Mouse (Mus musculus) regulatory T cell (primary cell): ENCODE data around the gene Spats2l.

Source experiments
- in situ Hi-C: fragments of 300-600 bp; cut with MboI, MseI; formaldehyde crosslinking; loops from one replicate; pipeline ENCODE4 v1.15.1; 2025; ENCODE audit warnings: high pct_unique_total_duplicates

The Spats2l gene

DNA sequence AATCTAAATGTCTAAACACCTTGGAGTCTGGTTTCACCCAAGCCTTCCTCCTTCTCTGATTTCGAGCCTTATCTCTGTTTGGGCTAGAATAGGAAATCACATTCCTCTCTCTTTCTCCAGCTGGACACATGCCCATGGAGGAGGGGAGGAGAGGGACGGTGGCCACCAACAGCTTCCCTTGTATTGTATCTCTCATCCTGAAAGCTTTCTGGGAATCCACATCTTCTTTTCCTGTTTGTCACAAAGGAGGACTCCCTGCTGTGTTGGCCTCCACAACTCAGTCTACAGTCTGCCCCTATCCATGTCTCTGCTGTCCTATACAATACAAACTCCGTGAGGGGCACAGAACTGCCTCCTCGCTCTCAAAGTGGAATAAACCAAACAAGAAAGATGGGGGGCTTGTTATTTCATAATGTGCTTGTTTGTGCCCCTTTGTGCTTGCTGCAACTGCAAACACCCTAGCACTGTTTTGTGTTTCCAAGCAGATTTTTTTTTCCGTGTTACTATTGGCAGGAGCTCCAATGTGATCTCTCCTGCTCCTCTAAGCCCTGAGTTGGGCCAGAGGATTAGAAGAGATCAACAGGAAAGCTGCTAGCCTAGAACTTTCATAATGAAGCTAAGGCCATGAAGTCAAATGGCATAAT, 116.4 kb downstream of the Spats2l start:
- in situ Hi-C loops = no loop called here

DNA sequence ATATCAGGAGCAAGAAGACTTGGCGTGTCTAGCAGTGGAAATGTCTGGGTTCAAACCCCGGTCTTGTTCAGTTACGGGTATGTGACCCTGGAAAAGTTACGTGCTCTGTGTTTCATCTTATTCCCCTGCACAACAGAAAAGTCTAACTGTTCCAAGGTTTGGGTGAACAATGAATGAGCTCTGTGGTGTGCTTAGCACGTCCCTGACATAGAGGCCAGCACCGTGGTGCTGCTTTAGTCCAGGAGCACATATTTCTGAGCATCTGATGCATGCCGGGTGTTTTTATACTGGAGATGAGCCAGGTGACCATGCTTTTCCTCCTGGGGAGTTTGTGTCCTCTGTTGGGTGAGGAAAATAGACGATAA, 116.9 kb downstream of the Spats2l start:
- in situ Hi-C loops = no loop called here

DNA sequence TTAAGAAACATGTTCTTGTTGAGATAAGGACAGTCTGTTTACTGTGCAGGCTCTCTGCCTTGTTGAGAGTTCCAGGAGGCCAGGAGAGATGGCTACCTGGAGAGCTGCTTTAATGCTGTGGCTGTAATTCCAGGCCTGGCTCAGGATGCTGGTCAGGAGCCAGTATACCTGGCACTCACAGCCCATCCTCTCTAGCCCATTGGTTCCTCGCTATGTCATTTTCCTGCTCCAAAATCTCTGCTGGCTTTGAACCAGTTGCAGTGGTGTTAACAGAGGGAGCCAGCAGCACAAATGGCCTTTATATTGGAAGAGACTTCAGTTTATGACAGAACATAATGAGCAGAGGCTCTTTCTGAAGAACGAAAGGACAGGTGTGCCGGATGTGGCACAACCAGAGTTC, 127.5 kb downstream of the Spats2l start:
- in situ Hi-C loops = no loop called here

DNA sequence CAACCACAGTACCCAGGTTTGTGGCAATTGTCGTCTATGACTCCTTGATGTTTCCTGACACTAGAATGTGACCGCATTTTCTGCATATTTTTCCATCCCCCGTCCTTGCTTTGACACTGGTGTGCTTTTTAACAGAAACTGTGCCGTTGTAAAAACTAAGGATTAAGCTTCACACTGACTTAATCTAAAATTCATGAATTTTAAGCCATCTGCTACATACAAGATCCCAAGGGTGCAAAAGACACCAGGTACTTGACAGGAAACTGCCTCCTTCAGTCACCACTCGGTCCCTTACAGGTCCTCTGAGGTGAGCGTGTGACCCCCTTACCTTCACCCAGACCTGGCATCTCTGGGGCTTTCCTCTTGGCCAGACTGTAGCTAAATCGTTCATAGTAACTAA, 129.8 kb downstream of the Spats2l start:
- in situ Hi-C loops = no loop called here

DNA sequence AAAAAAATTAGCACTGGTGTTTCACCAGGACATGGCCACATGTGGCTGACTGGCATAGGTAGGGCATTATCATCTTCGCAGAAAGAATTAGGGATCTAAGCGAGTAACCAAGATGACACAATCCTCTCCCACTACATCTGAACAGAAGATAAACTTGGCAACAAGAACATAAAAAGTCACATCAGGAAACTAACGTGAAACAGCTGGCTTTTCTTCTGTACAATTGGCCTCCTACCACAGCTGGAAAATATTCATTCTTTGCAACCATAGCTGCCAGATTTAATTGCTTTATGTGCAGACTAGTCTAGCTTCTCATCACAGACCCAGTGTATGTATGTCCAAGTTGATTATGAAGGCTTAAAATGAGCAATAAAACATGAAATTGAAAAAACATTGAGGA, 131.9 kb downstream of the Spats2l start:
- in situ Hi-C loops = no loop called here

DNA sequence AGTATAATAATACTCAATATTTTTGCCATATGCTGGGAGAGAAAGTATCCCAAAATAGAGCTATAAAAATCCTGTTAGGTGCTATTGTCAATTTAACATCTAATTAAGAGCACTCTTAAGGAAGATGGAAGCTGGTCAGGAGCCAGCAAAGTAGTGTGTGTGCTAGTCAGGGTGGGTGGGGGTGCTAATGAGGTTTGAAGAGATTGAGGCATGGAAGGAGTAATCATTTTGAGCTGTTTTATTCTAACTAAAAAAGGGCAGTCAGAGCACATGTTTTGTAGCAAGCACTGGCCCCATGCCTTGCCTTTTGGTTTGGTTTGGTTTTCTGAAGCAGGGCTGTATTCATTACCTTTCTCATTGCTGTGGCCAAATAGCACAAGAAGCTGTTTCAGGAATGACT, 132.3 kb downstream of the Spats2l start:
- in situ Hi-C loops = no loop called here

DNA sequence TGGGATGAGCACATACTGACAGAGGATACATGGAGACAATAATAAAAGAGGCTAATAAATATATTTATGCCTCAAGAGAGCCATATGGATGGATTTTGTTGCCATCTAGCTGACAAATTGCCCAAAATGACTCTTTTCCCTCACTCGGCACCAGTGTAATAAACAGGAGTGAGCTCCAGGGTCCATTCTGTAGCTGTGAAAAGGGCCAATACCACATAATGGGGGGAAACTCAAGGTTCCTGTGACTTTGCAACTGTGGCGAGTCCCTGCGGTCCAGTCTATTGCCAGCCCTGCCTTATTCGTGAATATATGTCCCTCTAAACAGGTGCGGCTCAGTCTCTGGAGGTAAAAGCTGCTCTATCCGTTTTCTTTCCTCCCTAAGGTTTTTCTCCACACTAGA, 137.6 kb downstream of the Spats2l start:
- in situ Hi-C loops = no loop called here

DNA sequence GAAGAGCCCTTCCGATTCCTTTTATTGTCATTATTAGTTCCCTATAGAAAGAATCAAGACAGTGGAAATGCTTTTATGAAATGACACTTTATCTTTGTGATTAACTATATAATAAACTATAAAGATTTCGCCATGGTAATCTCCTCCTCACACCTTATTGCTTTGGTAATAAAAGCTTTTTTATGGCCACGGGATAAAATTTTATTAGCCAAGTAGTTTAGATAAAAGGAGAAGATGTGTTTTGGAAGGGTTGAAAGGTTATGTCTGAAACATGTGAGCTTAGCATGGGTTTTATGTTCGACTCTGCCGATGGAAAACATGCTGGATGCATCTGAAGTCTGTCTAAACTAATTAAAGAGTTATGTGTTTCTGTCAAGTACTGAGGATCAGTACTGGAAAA, 143.4 kb downstream of the Spats2l start:
- in situ Hi-C loops = no loop called here

DNA sequence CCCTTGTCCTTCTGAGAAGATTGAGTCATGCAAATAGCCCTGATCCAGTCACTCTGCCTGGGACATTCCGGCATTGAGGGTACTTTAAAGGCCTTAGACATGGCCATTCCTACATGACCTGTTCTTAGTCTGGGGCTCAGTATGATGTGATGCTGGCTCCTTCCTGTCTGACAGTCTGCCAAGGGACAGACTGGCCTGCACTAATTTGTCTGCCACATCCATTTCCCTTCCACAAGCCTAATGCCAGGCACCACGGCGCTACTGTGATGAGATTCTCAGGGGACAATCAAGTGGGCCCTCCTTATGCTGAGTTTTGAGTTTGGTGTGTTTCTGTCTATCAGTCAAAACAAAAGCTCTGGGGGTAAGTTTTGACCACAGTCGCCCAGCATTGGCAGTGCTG, 144.6 kb downstream of the Spats2l start:
- in situ Hi-C loops = no loop called here

DNA sequence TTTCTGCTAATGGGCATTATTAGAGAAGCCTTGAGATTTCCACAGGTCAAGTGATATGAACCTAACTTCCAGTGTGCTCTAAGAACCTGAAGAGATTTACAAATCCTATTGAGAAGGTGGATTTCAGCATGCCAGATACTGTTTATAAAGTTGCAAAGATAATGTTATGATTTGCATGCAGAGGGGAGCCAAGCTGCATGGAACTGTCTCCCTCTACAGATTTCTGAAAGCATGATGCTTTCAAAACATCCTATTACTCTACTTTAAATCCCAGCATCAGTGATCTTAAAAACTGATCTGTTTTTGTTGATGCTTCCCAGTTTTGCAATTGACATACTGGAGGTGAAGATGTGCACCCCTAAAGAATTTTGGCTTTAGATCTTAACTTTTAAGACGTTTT, 160.3 kb downstream of the Spats2l start:
- in situ Hi-C loops = no loop called here

DNA sequence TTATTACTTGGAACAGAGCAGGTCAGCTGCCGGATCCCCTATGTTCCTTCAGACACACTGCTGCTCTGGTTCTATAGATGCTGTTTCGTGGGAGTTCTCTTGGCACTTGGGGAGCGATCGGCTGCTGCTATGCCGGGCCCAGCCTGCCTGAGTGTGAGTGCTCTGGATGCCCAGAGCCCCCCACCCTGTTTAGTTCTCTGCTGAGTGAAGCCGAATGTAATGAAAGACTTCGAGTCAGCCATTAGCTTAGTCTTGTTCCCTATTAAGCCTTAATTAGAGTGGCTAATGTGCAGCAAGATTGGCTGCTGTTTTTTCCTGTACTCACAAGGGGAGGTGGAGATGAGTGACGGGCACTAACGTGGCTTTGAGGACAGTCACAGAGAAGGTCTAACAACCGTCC, 166.7 kb downstream of the Spats2l start:
- in situ Hi-C loops = no loop called here

DNA sequence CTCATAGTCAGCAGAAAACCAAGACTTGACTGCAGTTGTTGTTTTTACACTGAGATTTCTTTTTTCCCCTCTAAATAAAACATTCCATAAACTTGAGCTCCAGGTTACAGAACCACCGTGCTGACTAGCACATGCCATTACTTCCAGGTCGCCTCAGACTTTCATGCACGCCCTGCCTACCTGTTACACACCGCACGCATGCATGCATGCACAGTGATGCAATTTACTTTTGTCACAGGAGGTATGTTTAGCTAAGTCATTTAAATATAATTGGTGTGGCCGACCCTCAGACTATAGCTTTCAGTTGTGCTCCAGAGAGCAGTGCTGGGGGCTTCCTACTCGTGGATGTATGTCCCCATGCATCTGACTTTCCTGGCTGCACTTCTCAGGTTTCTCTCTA, 167.1 kb downstream of the Spats2l start:
- in situ Hi-C loops = no loop called here

DNA sequence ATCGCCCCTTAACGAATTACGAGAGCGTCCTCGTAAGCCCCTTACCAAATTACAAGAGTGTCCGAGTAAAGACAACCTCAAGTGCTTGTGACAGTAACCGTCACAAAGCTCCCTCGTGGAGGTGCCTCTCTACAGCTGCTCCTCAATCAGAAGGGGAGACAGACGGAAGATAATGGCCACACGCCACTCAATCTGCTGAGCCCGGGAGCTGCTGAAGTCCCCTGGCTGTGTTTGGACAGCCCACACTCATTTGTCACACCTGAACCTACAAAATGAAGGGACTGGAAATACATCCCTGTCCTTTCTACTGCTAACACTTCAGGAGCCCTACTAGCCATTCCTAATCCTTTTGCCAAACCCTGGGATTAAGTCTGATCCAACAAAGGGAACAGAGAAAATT, 167.8 kb downstream of the Spats2l start:
- in situ Hi-C loops = no loop called here

DNA sequence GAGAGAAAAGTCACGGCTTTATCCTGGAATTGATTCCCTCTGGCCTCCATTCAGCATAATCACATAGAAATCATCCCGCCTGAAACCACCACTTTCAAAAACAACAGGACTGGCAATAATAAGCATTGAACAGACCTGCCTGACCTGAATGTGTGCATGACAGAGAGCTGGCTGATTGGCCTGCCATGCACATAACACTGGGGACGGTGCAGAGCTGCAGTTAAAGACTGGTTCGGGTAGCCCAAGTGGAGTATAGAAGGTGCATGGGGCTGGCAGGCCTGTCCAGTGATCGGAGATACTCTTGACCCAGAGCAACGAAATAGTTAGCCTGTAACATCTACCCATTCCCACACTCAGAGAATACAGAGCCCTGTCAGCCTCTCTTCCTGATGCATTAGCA, 168.3 kb downstream of the Spats2l start:
- in situ Hi-C loops = no loop called here

DNA sequence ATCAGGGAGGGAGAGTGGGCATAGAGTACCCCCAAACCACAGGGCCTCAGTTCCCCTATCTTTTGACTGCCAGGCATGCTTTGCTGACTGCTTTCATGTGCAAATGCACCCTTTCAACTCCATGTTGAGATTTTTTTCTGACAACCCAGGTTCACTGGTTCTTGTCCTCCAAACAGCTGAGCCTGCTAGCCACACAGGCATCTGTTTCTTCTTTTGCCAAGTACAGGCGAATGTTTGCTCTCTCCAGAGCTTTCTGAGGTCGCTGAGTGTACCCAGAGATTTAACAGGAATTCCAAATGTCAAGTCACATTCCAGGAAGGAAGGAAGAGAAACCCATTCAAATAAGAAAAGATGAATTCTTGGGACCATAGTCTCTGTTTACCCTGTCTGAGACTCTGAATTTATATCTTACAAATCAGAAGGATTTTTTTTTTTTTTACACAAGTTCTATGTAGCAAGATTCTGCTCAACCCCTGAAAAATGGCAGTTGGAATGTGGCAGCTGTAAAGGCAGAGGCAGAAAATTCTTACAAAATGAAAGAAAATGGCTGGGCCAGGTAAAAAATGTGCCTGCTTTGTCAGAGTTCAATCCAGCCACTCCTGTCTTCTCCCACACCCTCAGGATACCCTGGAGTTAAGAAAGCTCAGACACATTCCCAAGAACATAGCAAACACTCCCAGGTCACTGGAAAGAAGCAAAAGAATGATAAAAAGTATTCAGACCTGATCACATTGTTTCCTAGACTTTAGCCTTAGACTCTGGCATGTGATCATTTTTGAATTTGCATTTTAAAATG, 173.8 kb downstream of the Spats2l start:
- in situ Hi-C loops = loop anchor here (5.0 kb wide), 1 partner anchor 525 kb away; no protein-coding TSS in a partner anchor

DNA sequence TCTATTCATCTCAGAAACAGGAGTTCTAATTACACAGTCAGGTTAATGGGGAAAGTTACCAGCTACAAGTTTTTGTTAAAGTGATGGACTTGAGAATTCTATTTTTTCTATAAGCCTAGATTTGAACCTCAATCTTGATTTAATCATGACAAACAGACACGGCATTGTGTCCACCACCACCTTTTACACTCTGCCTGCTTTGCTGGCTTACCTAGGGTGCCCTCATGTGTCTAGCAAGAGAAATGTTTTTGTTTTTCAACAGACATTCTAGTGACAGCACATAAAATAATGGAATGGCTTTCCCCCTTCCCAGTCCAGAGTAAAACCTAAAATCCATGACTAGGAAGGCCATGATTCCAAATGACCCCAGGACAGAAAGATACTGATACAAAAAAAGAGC, 175.2 kb downstream of the Spats2l start:
- in situ Hi-C loops = loop anchor here (5.0 kb wide), 1 partner anchor 527 kb away; no protein-coding TSS in a partner anchor

DNA sequence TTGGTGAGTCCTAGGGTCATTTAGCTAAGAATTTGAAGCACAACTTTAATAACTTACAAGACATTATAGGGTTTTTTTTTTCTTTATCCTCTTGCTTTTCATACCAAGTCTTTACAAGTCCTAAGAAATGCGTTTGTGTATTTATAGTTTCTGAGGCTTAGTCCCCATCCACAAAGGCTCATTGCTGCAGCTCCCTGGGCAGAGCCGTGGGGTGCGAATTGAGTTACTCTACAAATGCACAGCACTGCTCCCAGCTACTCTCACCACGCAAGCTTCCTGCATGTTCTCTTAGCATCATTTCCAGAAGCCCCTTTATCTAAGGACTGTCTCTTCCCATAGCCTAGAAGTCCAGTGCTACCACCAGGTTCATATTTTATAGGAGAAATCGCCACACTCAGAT, 175.8 kb downstream of the Spats2l start:
- in situ Hi-C loops = loop anchor here (5.0 to 10.0 kb wide), 2 partner anchors 527 to 1285 kb away; no protein-coding TSS in a partner anchor

DNA sequence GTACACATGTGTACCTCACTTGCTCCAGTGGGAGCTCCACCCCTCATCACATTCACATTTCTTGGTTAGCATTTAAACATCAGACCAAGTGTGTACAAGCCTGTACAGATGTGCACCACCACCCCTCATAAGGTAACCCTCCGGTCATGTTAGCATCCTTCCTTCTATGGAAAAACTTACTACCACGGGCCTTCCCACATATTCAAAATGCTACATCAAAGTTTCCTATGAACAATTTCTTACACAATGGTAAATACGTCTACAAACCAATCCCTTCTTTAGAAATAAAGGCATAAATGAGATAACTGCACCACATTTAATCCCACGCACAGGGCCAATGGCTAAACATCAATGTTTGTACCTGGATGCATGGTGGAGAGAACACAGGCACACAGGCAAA, 178.5 kb downstream of the Spats2l start:
- in situ Hi-C loops = loop anchor here (10.0 kb wide), 1 partner anchor 1288 kb away; no protein-coding TSS in a partner anchor

DNA sequence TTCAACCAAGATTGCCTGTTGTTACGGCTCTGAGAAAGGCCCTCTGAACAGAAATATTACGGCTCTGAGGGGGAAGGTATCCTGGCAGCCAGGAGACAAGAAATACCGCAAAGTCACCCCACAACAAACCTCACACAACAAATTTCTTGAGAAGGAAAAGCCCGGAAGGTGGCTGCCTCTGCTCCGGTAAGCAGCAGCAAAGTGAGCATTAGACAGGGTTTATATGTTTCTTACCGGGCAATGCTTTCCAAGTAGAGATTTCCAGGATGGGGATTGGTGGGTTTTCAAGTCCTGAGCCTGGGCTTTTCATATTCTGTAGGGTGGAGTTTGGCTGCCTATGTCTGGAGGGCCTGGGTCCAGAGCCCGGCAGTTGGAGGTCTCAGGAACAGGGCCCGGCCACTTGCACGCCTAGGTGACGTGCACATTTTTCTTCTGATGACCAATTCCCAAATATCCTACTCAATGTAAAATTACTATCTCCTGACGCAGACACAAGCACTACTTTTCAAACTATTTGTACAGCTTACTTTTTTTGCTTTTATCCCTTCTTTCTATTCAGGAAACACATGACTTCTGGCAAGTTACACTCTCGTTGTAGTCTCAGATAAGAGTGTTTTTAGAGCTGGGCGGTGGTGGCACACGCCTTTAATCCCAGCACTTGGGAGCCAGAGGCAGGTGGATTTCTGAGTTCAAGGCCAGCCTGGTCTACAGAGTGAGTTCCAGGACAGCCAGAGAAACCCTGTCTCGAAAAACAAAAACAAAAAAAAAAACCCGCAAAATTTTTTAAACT, 179.8 kb downstream of the Spats2l start:
- in situ Hi-C loops = loop anchor here (10.0 kb wide), 1 partner anchor 1289 kb away; no protein-coding TSS in a partner anchor

DNA sequence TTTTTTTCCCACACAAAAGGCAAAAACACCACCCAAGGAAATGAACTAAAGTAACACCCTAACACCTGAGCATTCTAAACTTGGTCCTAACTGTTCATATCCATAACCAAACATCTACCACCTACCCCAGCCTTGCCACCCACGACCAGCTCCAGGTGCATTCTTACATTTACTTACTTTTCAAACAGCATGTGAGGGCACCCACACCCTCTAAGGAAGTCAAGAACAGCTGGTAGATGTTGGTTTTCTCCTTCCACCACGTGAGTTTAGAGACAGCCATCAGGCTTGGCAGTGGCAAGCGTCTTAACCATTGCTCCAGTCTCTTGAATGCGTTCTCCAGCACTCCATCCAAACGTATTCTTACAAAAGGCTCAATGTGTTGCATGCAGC, 180.4 kb downstream of the Spats2l start:
- in situ Hi-C loops = loop anchor here (10.0 kb wide), 1 partner anchor 1290 kb away; no protein-coding TSS in a partner anchor

DNA sequence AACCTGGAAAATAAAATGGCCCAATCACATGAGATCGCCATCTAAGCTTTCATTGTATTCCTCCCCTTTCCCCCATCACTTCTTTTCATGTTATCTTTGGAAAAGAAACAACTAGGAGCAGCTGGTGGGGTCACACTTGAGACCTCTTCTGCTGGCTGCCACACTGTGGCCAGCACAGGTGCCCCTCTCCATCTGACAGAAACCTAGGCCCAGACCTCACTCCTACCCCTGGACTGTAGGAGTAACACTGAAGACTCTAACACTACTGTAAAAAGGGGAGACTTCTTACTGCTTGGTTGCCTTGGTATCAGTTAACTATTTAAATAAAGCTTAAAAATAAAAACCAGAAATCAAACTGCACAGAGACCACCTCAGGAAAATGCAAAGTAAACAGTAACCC, 181.8 kb downstream of the Spats2l start:
- in situ Hi-C loops = loop anchor here (10.0 kb wide), 1 partner anchor 1291 kb away; no protein-coding TSS in a partner anchor
